Mouse (Mus musculus) kidney, adult 2 months (tissue): Measurements from ENCODE around the gene Tfcp2.

Source experiments
- CTCF ChIP-seq: fragments of 200-500 bp; conservative IDR thresholded peaks from 2 replicates; pipeline ENCODE4 v1.5.1; 2011; ENCODE audit warnings: low read depth, mild to moderate bottlenecking, control low read depth, low read length, moderate library complexity, mixed read lengths; ENCODE audit not compliant: insufficient read depth, insufficient read length
- POLR2A ChIP-seq: fragments of 200-500 bp; IDR thresholded peaks from one replicate; pipeline ENCODE4 v1.6.1; 2011; ENCODE audit warnings: low read depth, low read length, control low read depth

DNA sequence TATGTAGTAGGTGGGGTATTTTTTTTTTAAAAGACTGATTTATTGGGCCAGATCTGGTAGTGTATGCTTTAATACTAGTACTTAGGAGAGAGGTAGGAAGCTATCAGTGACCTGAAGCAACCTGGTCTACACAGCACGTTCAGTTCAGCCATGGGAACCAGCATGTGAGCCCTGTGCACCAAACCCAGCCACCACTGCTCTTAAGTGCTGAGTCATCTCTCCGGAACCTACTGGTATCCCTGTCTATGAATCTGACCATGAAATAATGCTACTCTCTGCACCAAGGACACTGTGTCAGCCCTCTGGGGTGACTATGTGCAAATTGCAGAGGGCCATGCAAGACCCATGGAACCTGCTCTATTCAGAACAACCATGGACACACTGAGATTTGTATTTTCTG lies 64.8 kb downstream of the Tfcp2 start:
- TF ChIP-seq POLR2A: no peak
- no peak for TF ChIP-seq CTCF
